Mouse (Mus musculus) limb, embryonic 15.5 days (tissue): ENCODE measurements around the gene Tubb1. TPM values are rescaled to one million over a fixed set of nuclear protein-coding genes. Genes with fewer than 3 reads are reported as not detected.

ENCODE experiments used
- ATAC-seq: fragments of 200-750 bp; cut with Nextera tagmentation; 2 replicates; pipeline ENCODE4 v1.8.0; 2017; ENCODE audit warnings: low read depth, moderate TSS enrichment; ENCODE audit not compliant: insufficient number of reproducible peaks, low FRiP score, low TSS enrichment
- H3K27ac ChIP-seq: fragments of 300-500 bp; sonication (generic); 2 replicates; pipeline ENCODE4 v1.5.1; 2015; ENCODE audit warnings: moderate library complexity, mild to moderate bottlenecking, inconsistent platforms
- H3K27me3 ChIP-seq: fragments of 300-500 bp; sonication (generic); 2 replicates; pipeline ENCODE4 v1.6.1; 2015; ENCODE audit warnings: inconsistent platforms
- H3K36me3 ChIP-seq: fragments of 300-500 bp; sonication (generic); 2 replicates; pipeline ENCODE4 v1.6.1; 2015; ENCODE audit warnings: inconsistent platforms
- H3K4me1 ChIP-seq: fragments of 300-500 bp; sonication (generic); 2 replicates; pipeline ENCODE4 v1.6.1; 2015; ENCODE audit warnings: inconsistent platforms
- H3K4me2 ChIP-seq: fragments of 300-500 bp; sonication (generic); 2 replicates; pipeline ENCODE4 v1.6.1; 2015; ENCODE audit warnings: mild to moderate bottlenecking, inconsistent platforms
- H3K4me3 ChIP-seq: fragments of 300-500 bp; sonication (generic); 2 replicates; pipeline ENCODE4 v1.5.1; 2015; ENCODE audit warnings: mild to moderate bottlenecking, inconsistent platforms
- H3K9ac ChIP-seq: fragments of 300-500 bp; sonication (generic); 2 replicates; pipeline ENCODE4 v1.6.1; 2015; ENCODE audit warnings: inconsistent platforms
- H3K9me3 ChIP-seq: fragments of 300-500 bp; sonication (generic); 2 replicates; pipeline ENCODE4 v1.6.1; 2016; ENCODE audit warnings: inconsistent platforms
- WGBS: fragments of 180-500 bp; shearing (Covaris S2); methylation state at CpG from one replicate; pipeline ENCODE4 v1.1.7; 2015; 5-methylcytosine and 5-hydroxymethylcytosine counted together
- polyA plus RNA-seq: library from polyadenylated mRNA; unstranded; fragments of >200 nt; fragmentation: Nextera tagmentation; extraction: Ambion mirVana; gene quantifications from 2 replicates; pipeline ENCODE4 v1.2.1, GENCODE M21; 2015

Gene Tubb1
- polyA plus RNA-seq, 1 experiment from 2014 or later = 0.92 TPM

- Histone ChIP-seq H3K4me2 (peak overlapping the region; percentile 73), H3K4me1 (peaks cover 23% of the 10 kb centered on the region; the same call in 1 of the 2 replicates), H3K36me3 (peaks cover 16% of the 10 kb centered on the region), H3K4me3 (peak overlapping the region; percentile 76), H3K9me3 (no peaks in the 10 kb centered on the region), H3K9ac (no peak overlapping the region), H3K27ac (peak overlapping the region; percentile 81; the same call in 1 of the 2 replicates), H3K27me3 (no peaks in the 10 kb centered on the region)
- 62% methylated on average over 5 of the region's 5 CpGs for WGBS
- no peak for ATAC-seq
These were observed 23.0 kb downstream of the Tubb1 start for GRCm38 (mm10) chr2:174473550-174473927.

- Histone ChIP-seq H3K27ac (no peak overlapping the region), H3K27me3 (no peaks in the 10 kb centered on the region), H3K4me3 (no peak overlapping the region), H3K4me1 (peaks cover 6% of the 10 kb centered on the region; the same call in 1 of the 2 replicates), H3K9me3 (no peaks in the 10 kb centered on the region), H3K36me3 (no peaks in the 10 kb centered on the region), H3K9ac (no peak overlapping the region), H3K4me2 (no peak overlapping the region)
- WGBS = 67% methylated on average over 3 of the region's 3 CpGs
- no peak for ATAC-seq
These were observed 27.2 kb downstream of the Tubb1 start for GRCm38 (mm10) chr2:174477543-174478319.

GRCm38 (mm10) chr2:174478746-174479145 is 28.3 kb downstream of the Tubb1 start:
- ATAC-seq = no peak
- Histone ChIP-seq H3K4me1 (0 out of 2 replicates have a peak, but pooled peaks cover under 1% of the 10 kb centered on the region), H3K9ac (no peak overlapping the region), H3K27me3 (no peaks in the 10 kb centered on the region), H3K4me3 (no peak overlapping the region), H3K4me2 (no peak overlapping the region), H3K36me3 (no peaks in the 10 kb centered on the region), H3K27ac (no peak overlapping the region), H3K9me3 (no peaks in the 10 kb centered on the region)
- 77% methylated on average over 5 of the region's 5 CpGs for WGBS

GRCm38 (mm10) chr2:174487005-174487404 is 36.5 kb downstream of the Tubb1 start:
- Histone ChIP-seq H3K4me2 (no peak overlapping the region), H3K4me3 (no peak overlapping the region), H3K9me3 (no peaks in the 10 kb centered on the region), H3K4me1 (no peaks in the 10 kb centered on the region), H3K9ac (no peak overlapping the region), H3K27me3 (no peaks in the 10 kb centered on the region), H3K27ac (no peak overlapping the region), H3K36me3 (no peaks in the 10 kb centered on the region)
- no peak for ATAC-seq
- 85% methylated on average over 5 of the region's 5 CpGs for WGBS

- Histone ChIP-seq H3K9ac (no peak overlapping the region), H3K4me3 (no peak overlapping the region), H3K4me2 (no peak overlapping the region), H3K4me1 (no peaks in the 10 kb centered on the region), H3K27ac (no peak overlapping the region), H3K27me3 (no peaks in the 10 kb centered on the region), H3K36me3 (no peaks in the 10 kb centered on the region), H3K9me3 (no peaks in the 10 kb centered on the region)
- ATAC-seq = no peak
- WGBS = 67% methylated on average over 2 of the region's 2 CpGs
These were observed 42.4 kb downstream of the Tubb1 start for GRCm38 (mm10) chr2:174492858-174493257.

- H3K27ac ChIP-seq = no peak overlapping the region
- 57% methylated on average over 14 of the region's 14 CpGs for WGBS
- no peaks in the 10 kb centered on the region for H3K27me3 ChIP-seq
- no peak overlapping the region for H3K4me2 ChIP-seq
- no peak overlapping the region for H3K9ac ChIP-seq
- no peak overlapping the region for H3K4me3 ChIP-seq
- 0 out of 2 replicates have a peak, but pooled peaks cover 2% of the 10 kb centered on the region for H3K4me1 ChIP-seq
- H3K9me3 ChIP-seq = no peaks in the 10 kb centered on the region
- H3K36me3 ChIP-seq = no peaks in the 10 kb centered on the region
- no peak for ATAC-seq
These were observed 50.5 kb downstream of the Tubb1 start for GRCm38 (mm10) chr2:174500814-174501503.

- 71% methylated on average over 8 of the region's 8 CpGs for WGBS
- H3K4me3 ChIP-seq = no peak overlapping the region
- H3K36me3 ChIP-seq = no peaks in the 10 kb centered on the region
These were observed 51.0 kb downstream of the Tubb1 start for GRCm38 (mm10) chr2:174501517-174501916.

GRCm38 (mm10) chr2:174502321-174502720 is 51.8 kb downstream of the Tubb1 start:
- Histone ChIP-seq H3K27ac (no peak overlapping the region), H3K4me2 (no peak overlapping the region), H3K9ac (no peak overlapping the region), H3K4me3 (no peak overlapping the region), H3K9me3 (no peaks in the 10 kb centered on the region), H3K4me1 (0 out of 2 replicates have a peak, but pooled peaks cover 2% of the 10 kb centered on the region), H3K36me3 (no peaks in the 10 kb centered on the region), H3K27me3 (no peaks in the 10 kb centered on the region)
- 28% methylated on average over 5 of the region's 5 CpGs for WGBS
- ATAC-seq = no peak

More at GRCm38 (mm10) chr2:174501517-174501916, 51.0 kb downstream of the Tubb1 start:
- Histone ChIP-seq H3K4me2 (no peak overlapping the region), H3K27ac (no peak overlapping the region), H3K9ac (no peak overlapping the region), H3K4me1 (0 out of 2 replicates have a peak, but pooled peaks cover 2% of the 10 kb centered on the region), H3K9me3 (no peaks in the 10 kb centered on the region), H3K27me3 (no peaks in the 10 kb centered on the region)
- ATAC-seq = no peak

- Histone ChIP-seq H3K4me2 (no peak overlapping the region), H3K9ac (no peak overlapping the region), H3K9me3 (no peaks in the 10 kb centered on the region), H3K36me3 (no peaks in the 10 kb centered on the region), H3K4me3 (no peak overlapping the region), H3K27ac (no peak overlapping the region), H3K4me1 (0 out of 2 replicates have a peak, but pooled peaks cover 2% of the 10 kb centered on the region), H3K27me3 (no peaks in the 10 kb centered on the region)
- WGBS = 78% methylated on average over 25 of the region's 25 CpGs
- ATAC-seq = no peak
These were observed 52.5 kb downstream of the Tubb1 start for GRCm38 (mm10) chr2:174502831-174503460.
